Mouse (Mus musculus) MEL (cell line): ENCODE data around the gene Cenpu. TPM values are rescaled to one million over a fixed set of nuclear protein-coding genes. Genes with fewer than 3 reads are reported as not detected.

Source experiments
- DNase-seq: peaks from one replicate; pipeline ENCODE4 v3.0.0; 2011; ENCODE audit warnings: low read depth, low spot score
- H3K27ac ChIP-seq: 2 replicates; pipeline ENCODE4 v1.5.1; 2012; ENCODE audit warnings: low read depth, mild to moderate bottlenecking, control low read depth, low read length, moderate library complexity; ENCODE audit not compliant: control insufficient read depth
- H3K27me3 ChIP-seq, 2 experiments: fragments of 150-350 bp in 1 of 2; sonication (generic) in 1 of 2; 2 replicates each; pipeline ENCODE4 v1.6.1; 2012; ENCODE audit warnings: low read length in 2 of 2, mild to moderate bottlenecking in 2 of 2, improper control_type of control experiment in 1 of 2, moderate library complexity in 1 of 2; ENCODE audit not compliant: insufficient read depth in 2 of 2, control insufficient read depth in 1 of 2
- H3K36me3 ChIP-seq, 2 experiments: 2 replicates each; pipeline ENCODE4 v1.6.1; 2012 to 2014; ENCODE audit warnings: low read length in 2 of 2, improper control_type of control experiment in 1 of 2, inconsistent platforms in 1 of 2, mild to moderate bottlenecking in 1 of 2; ENCODE audit not compliant: insufficient read depth in 2 of 2, control insufficient read depth in 1 of 2
- H3K4me1 ChIP-seq, 2 experiments: fragments of 150-350 bp in 1 of 2; sonication (generic) in 1 of 2; 2 replicates each; pipeline ENCODE4 v1.6.1; 2012; ENCODE audit warnings: low read length in 2 of 2, improper control_type of control experiment in 1 of 2, mild to moderate bottlenecking in 1 of 2; ENCODE audit not compliant: insufficient read depth in 2 of 2, control insufficient read depth in 1 of 2
- H3K4me3 ChIP-seq, 2 experiments: fragments of 150-350 bp in 1 of 2; sonication (generic) in 1 of 2; 2 replicates each; pipeline ENCODE4 v1.5.1; 2012; ENCODE audit warnings: low read depth in 2 of 2, low read length in 2 of 2, mild to moderate bottlenecking in 2 of 2, moderate library complexity in 2 of 2, control low read depth in 1 of 2, improper control_type of control experiment in 1 of 2; ENCODE audit not compliant: control insufficient read depth in 1 of 2, insufficient read depth in 1 of 2
- H3K79me2 ChIP-seq: 2 replicates; pipeline ENCODE4 v1.6.1; 2012; ENCODE audit warnings: mild to moderate bottlenecking, low read length, moderate library complexity; ENCODE audit not compliant: control insufficient read depth, poor library complexity, insufficient read depth
- H3K9ac ChIP-seq: 2 replicates; pipeline ENCODE4 v1.6.1; 2012; ENCODE audit warnings: low read depth, mild to moderate bottlenecking, control low read depth, low read length, moderate library complexity; ENCODE audit not compliant: control insufficient read depth, poor library complexity, severe bottlenecking
- H3K9me3 ChIP-seq: fragments of 150-350 bp; sonication (generic); replicated peaks from 2 replicates; pipeline ENCODE4 v1.6.1; 2012; ENCODE audit warnings: mild to moderate bottlenecking, low read length, improper control_type of control experiment, moderate library complexity; ENCODE audit not compliant: insufficient read depth
- BHLHE40 ChIP-seq: IDR thresholded peaks from 2 replicates; pipeline ENCODE4 v1.6.1; 2012; ENCODE audit warnings: low read depth, mild to moderate bottlenecking, inconsistent platforms, low read length, improper control_type of control experiment, borderline replicate concordance
- CHD1 ChIP-seq: IDR thresholded peaks from 2 replicates; pipeline ENCODE4 v1.6.1; 2012; ENCODE audit warnings: low read depth, mild to moderate bottlenecking, inconsistent platforms, low read length, improper control_type of control experiment
- CTCF ChIP-seq, 3 experiments: IDR thresholded peaks in 2 of 3; conservative IDR thresholded peaks in 1 of 3; 2 replicates each; pipeline ENCODE4 v1.5.1; 2011 to 2012; ENCODE audit warnings: low read length in 3 of 3, low read depth in 2 of 3, mild to moderate bottlenecking in 2 of 3, improper control_type of control experiment in 1 of 3, inconsistent platforms in 1 of 3, mixed read lengths in 1 of 3, moderate library complexity in 1 of 3; ENCODE audit not compliant: control insufficient read depth in 1 of 3, insufficient read depth in 1 of 3, poor library complexity in 1 of 3, severe bottlenecking in 1 of 3
- E2F4 ChIP-seq: IDR thresholded peaks from 2 replicates; pipeline ENCODE4 v1.6.1; 2011; ENCODE audit warnings: low read depth, low read length, improper control_type of control experiment, borderline replicate concordance
- ELF1 ChIP-seq: IDR thresholded peaks from 2 replicates; pipeline ENCODE4 v1.6.1; 2014; ENCODE audit warnings: low read depth, mild to moderate bottlenecking, inconsistent platforms, low read length, improper control_type of control experiment, moderate library complexity
- EP300 ChIP-seq, 2 experiments: IDR thresholded peaks; 2 replicates each; pipeline ENCODE4 v1.6.1; 2011; ENCODE audit warnings: improper control_type of control experiment in 2 of 2, low read length in 2 of 2, low read depth in 1 of 2, mild to moderate bottlenecking in 1 of 2
- ETS1 ChIP-seq: IDR thresholded peaks from 2 replicates; pipeline ENCODE4 v1.6.1; 2012; ENCODE audit warnings: low read depth, mild to moderate bottlenecking, inconsistent platforms, low read length, improper control_type of control experiment, moderate library complexity
- GABPA ChIP-seq: IDR thresholded peaks from 2 replicates; pipeline ENCODE4 v1.6.1; 2012; ENCODE audit warnings: low read depth, mild to moderate bottlenecking, inconsistent platforms, low read length, improper control_type of control experiment, moderate library complexity
- GATA1 ChIP-seq: IDR thresholded peaks from 2 replicates; pipeline ENCODE4 v1.6.1; 2011; ENCODE audit warnings: low read depth, low read length, improper control_type of control experiment
- JUND ChIP-seq: IDR thresholded peaks from 2 replicates; pipeline ENCODE4 v1.6.1; 2011; ENCODE audit warnings: low read depth, mild to moderate bottlenecking, improper control_type of control experiment, low read length
- KAT2A ChIP-seq: conservative IDR thresholded peaks from 2 replicates; pipeline ENCODE4 v1.6.1; 2012; ENCODE audit warnings: low read depth, low read length, improper control_type of control experiment, inconsistent platforms
- MAFK ChIP-seq: IDR thresholded peaks from 2 replicates; pipeline ENCODE4 v1.6.1; 2011; ENCODE audit warnings: low read depth, mild to moderate bottlenecking, low read length, improper control_type of control experiment, borderline replicate concordance
- MAX ChIP-seq: IDR thresholded peaks from 2 replicates; pipeline ENCODE4 v1.6.1; 2011; ENCODE audit warnings: low read length, improper control_type of control experiment
- MAZ ChIP-seq: IDR thresholded peaks from 2 replicates; pipeline ENCODE4 v1.6.1; 2012; ENCODE audit warnings: low read depth, mild to moderate bottlenecking, inconsistent platforms, low read length, improper control_type of control experiment
- MEF2A ChIP-seq: IDR thresholded peaks from 2 replicates; pipeline ENCODE4 v1.6.1; 2014; ENCODE audit warnings: low read depth, mild to moderate bottlenecking, inconsistent platforms, low read length, improper control_type of control experiment; ENCODE audit not compliant: poor library complexity, insufficient replicate concordance, severe bottlenecking; ENCODE audit errors: extremely low read depth
- MXI1 ChIP-seq: IDR thresholded peaks from 2 replicates; pipeline ENCODE4 v1.6.1; 2011; ENCODE audit warnings: mild to moderate bottlenecking, low read depth, low read length, improper control_type of control experiment
- MYB ChIP-seq: IDR thresholded peaks from 2 replicates; pipeline ENCODE4 v1.6.1; 2011; ENCODE audit warnings: mild to moderate bottlenecking, low read depth, low read length, improper control_type of control experiment
- MYC ChIP-seq: IDR thresholded peaks from 2 replicates; pipeline ENCODE4 v1.6.1; 2011; ENCODE audit warnings: low read depth, mild to moderate bottlenecking, low read length, improper control_type of control experiment, moderate library complexity
- NELFE ChIP-seq: IDR thresholded peaks from 2 replicates; pipeline ENCODE4 v1.6.1; 2011; ENCODE audit warnings: low read depth, low read length, improper control_type of control experiment
- NRF1 ChIP-seq: IDR thresholded peaks from 2 replicates; pipeline ENCODE4 v1.6.1; 2014; ENCODE audit warnings: low read depth, mild to moderate bottlenecking, inconsistent platforms, low read length, improper control_type of control experiment, moderate library complexity; ENCODE audit not compliant: poor library complexity, insufficient read depth, severe bottlenecking
- POLR2A ChIP-seq, 2 experiments: IDR thresholded peaks; 2 replicates each; pipeline ENCODE4 v1.6.1; 2011 to 2012; ENCODE audit warnings: low read length in 2 of 2, mild to moderate bottlenecking in 2 of 2, control low read depth in 1 of 2, improper control_type of control experiment in 1 of 2, low read depth in 1 of 2, moderate library complexity in 1 of 2; ENCODE audit not compliant: control insufficient read depth in 1 of 2, insufficient read depth in 1 of 2, poor library complexity in 1 of 2
- POLR2AphosphoS2 ChIP-seq: IDR thresholded peaks from 2 replicates; pipeline ENCODE4 v1.6.1; 2011; ENCODE audit warnings: low read length, improper control_type of control experiment
- POLR2AphosphoS5 ChIP-seq: IDR thresholded peaks from 2 replicates; pipeline ENCODE4 v1.6.1; 2012; ENCODE audit warnings: low read depth, borderline replicate concordance, mild to moderate bottlenecking, inconsistent platforms, low read length, moderate library complexity, mixed read lengths
- RAD21 ChIP-seq: IDR thresholded peaks from 2 replicates; pipeline ENCODE4 v1.6.1; 2011; ENCODE audit warnings: mild to moderate bottlenecking, low read depth, low read length, improper control_type of control experiment
- RCOR1 ChIP-seq: IDR thresholded peaks from 2 replicates; pipeline ENCODE4 v1.6.1; 2012; ENCODE audit warnings: low read depth, mild to moderate bottlenecking, inconsistent platforms, low read length, improper control_type of control experiment
- SIN3A ChIP-seq: IDR thresholded peaks from 2 replicates; pipeline ENCODE4 v1.6.1; 2012; ENCODE audit warnings: low read length, improper control_type of control experiment, inconsistent platforms
- SMC3 ChIP-seq: IDR thresholded peaks from 2 replicates; pipeline ENCODE4 v1.6.1; 2011; ENCODE audit warnings: low read depth, low read length, improper control_type of control experiment
- TAL1 ChIP-seq: IDR thresholded peaks from 2 replicates; pipeline ENCODE4 v1.6.1; 2012; ENCODE audit warnings: mild to moderate bottlenecking, inconsistent platforms, low read length, moderate library complexity, mixed read lengths
- TBP ChIP-seq: IDR thresholded peaks from 2 replicates; pipeline ENCODE4 v1.8.0; 2011; ENCODE audit warnings: low read depth, low read length, improper control_type of control experiment
- TCF12 ChIP-seq: IDR thresholded peaks from 2 replicates; pipeline ENCODE4 v1.6.1; 2014; ENCODE audit warnings: low read depth, mild to moderate bottlenecking, inconsistent platforms, low read length, improper control_type of control experiment, moderate library complexity
- UBTF ChIP-seq: IDR thresholded peaks from 2 replicates; pipeline ENCODE4 v1.6.1; 2012; ENCODE audit warnings: low read depth, mild to moderate bottlenecking, inconsistent platforms, low read length, improper control_type of control experiment, moderate library complexity, borderline replicate concordance; ENCODE audit not compliant: insufficient read depth
- USF1 ChIP-seq: IDR thresholded peaks from 2 replicates; pipeline ENCODE4 v1.6.1; 2014; ENCODE audit warnings: low read depth, mild to moderate bottlenecking, inconsistent platforms, low read length, improper control_type of control experiment, moderate library complexity
- USF2 ChIP-seq, 2 experiments: IDR thresholded peaks; 2 replicates each; pipeline ENCODE4 v1.6.1; 2011 to 2012; ENCODE audit warnings: improper control_type of control experiment in 2 of 2, low read length in 2 of 2, borderline replicate concordance in 1 of 2, inconsistent platforms in 1 of 2, low read depth in 1 of 2, mild to moderate bottlenecking in 1 of 2; ENCODE audit not compliant: insufficient read depth in 1 of 2
- ZC3H11A ChIP-seq: IDR thresholded peaks from 2 replicates; pipeline ENCODE4 v1.6.1; 2012; ENCODE audit warnings: low read depth, mild to moderate bottlenecking, inconsistent platforms, low read length, improper control_type of control experiment
- ZKSCAN1 ChIP-seq: IDR thresholded peaks from 2 replicates; pipeline ENCODE4 v1.6.1; 2012; ENCODE audit warnings: low read depth, mild to moderate bottlenecking, inconsistent platforms, low read length, improper control_type of control experiment, moderate library complexity
- ZMIZ1 ChIP-seq: IDR thresholded peaks from 2 replicates; pipeline ENCODE4 v1.6.1; 2012; ENCODE audit warnings: low read depth, mild to moderate bottlenecking, inconsistent platforms, low read length, improper control_type of control experiment, moderate library complexity
- ZNF384 ChIP-seq: IDR thresholded peaks from 2 replicates; pipeline ENCODE4 v1.6.1; 2012; ENCODE audit warnings: low read depth, mild to moderate bottlenecking, inconsistent platforms, low read length, improper control_type of control experiment
- polyA plus RNA-seq, 2 experiments: library from polyadenylated mRNA; stranded (reverse) in 1 of 2; unstranded in 1 of 2; fragments of >175 nt in 1 of 2; fragments of >200 nt in 1 of 2; gene quantifications; 2 replicates each; pipeline versions ENCODE4 v1.2.1 to v1.2.4; 2012; ENCODE audit warnings: low replicate concordance in 2 of 2, low read depth in 1 of 2; ENCODE audit not compliant: insufficient read length in 2 of 2, insufficient read depth in 1 of 2, missing spikeins in 1 of 2
- total RNA-seq: library from RNA; depleted of rRNA; stranded (reverse); fragments of 300-350 nt; gene quantifications from 2 replicates; pipeline ENCODE4 v1.2.3, GENCODE M21; 2012

Cenpu gene
- total and polyA plus RNA-seq, 3 experiments, result 30.7 to 446 (median 42.5) TPM

DNA sequence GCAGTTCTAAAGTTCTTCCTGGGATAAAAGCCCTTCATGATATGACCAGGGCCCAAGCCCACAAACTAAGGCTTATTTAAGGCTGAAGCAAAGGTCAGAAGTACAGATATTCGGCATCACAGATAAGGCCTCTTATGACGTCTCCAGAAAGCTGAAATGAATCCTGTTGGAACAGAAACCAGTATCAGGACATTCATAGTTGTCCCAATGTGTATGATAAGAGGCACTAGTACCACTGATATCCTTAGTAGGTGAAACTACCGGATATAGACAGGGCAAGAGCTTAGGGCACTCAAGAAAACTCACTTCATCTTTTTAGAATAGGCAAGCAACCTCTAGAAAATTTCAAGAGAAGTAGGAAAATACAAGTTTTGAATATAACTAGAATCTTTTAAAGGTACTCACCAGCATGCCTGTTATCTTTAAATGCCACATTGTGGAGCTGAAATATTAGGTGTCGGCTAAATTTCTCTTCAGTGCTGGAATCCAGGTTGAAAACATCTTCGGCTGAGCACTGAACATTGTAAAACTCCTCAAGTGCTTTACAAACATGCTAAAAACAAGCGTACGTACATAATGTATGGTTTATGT, 47.6 kb downstream of the Cenpu start:
- DNase-seq, result peak; percentile 59
- Histone ChIP-seq H3K36me3 (peaks cover 2 to 56% of the 10 kb centered on the region in 2 experiments; a peak in 3 of 4 replicates), H3K79me2 (no peaks in the 10 kb centered on the region), H3K9me3 (no peaks in the 10 kb centered on the region), H3K9ac (peak overlapping the region; percentile 22; the same call in 1 of the 2 replicates), H3K4me1 (peaks cover 30 to 54% of the 10 kb centered on the region in 2 experiments), H3K27me3 (no peaks in the 10 kb centered on the region), H3K4me3 (no peak overlapping the region), H3K27ac (peak overlapping the region; percentile 61)
- no peak for TF ChIP-seq POLR2AphosphoS5
- TF ChIP-seq ELF1, result 0 out of 2 replicates have a peak, but pooled peaks have one; percentile 10
- TF ChIP-seq EP300 (IDR thresholded peaks at IDR 0.05; ENCODE audit: low read depth in 1 of 2, low read length in 2 of 2), result peak in 1 of 2 experiments; percentile 41; a peak in 2 of 4 replicates
- TF ChIP-seq TBP, result no peak
- no peak for TF ChIP-seq NELFE
- no peak for TF ChIP-seq MEF2A
- TF ChIP-seq USF1, result no peak
- TF ChIP-seq POLR2AphosphoS2, result no peak
- peak; percentile 78 for TF ChIP-seq TAL1
- no peak for TF ChIP-seq NRF1
- TF ChIP-seq MAFK, result no peak
- TF ChIP-seq SIN3A, result peak; percentile 46; the same call in 1 of the 2 replicates
- no peak for TF ChIP-seq UBTF
- TF ChIP-seq CTCF (IDR thresholded peaks at IDR 0.05 in 2 of 3, conservative IDR thresholded peaks at IDR 0.05 in 1 of 3; ENCODE audit: control insufficient read depth in 1 of 3, insufficient read depth in 1 of 3, low read depth in 2 of 3, low read length in 3 of 3, poor library complexity in 1 of 3, severe bottlenecking in 1 of 3), result no peak
- no peak for TF ChIP-seq POLR2A (IDR thresholded peaks at IDR 0.05; ENCODE audit: control insufficient read depth in 1 of 2, insufficient read depth in 1 of 2, low read depth in 1 of 2, low read length in 2 of 2, poor library complexity in 1 of 2)
- peak; percentile 26; the same call in 1 of the 2 replicates for TF ChIP-seq MYC
- TF ChIP-seq CHD1, result no peak
- no peak for TF ChIP-seq MAZ
- TF ChIP-seq MXI1, result no peak; the same call in 1 of the 2 replicates
- TF ChIP-seq ZKSCAN1, result no peak
- TF ChIP-seq RCOR1, result no peak
- TF ChIP-seq ZC3H11A, result no peak
- TF ChIP-seq BHLHE40, result no peak
- TF ChIP-seq ZNF384, result no peak
- no peak for TF ChIP-seq USF2 (IDR thresholded peaks at IDR 0.05; ENCODE audit: borderline replicate concordance in 1 of 2, insufficient read depth in 1 of 2, low read depth in 1 of 2, low read length in 2 of 2)
- TF ChIP-seq TCF12, result peak; percentile 23; the same call in 1 of the 2 replicates
- no peak for TF ChIP-seq JUND
- peak; percentile 62 for TF ChIP-seq GATA1
- no peak for TF ChIP-seq GABPA
- TF ChIP-seq KAT2A, result no peak
- no peak for TF ChIP-seq E2F4
- TF ChIP-seq SMC3, result no peak
- peak; percentile 60 for TF ChIP-seq ETS1
- TF ChIP-seq MAX, result no peak
- TF ChIP-seq ZMIZ1, result no peak
- TF ChIP-seq MYB, result no peak
- no peak for TF ChIP-seq RAD21
